Mouse (Mus musculus): ENCODE measurements at regions not wholly inside any gene's neighbourhood (a gene's known extent, or its start where the extent isn't known, plus 50 kb on each side); places are given as distances from the start of the nearest gene placed in this dataset.
A peak's percentile ranks its signal among the peaks of the same experiment; 100 is the strongest.

DNA sequence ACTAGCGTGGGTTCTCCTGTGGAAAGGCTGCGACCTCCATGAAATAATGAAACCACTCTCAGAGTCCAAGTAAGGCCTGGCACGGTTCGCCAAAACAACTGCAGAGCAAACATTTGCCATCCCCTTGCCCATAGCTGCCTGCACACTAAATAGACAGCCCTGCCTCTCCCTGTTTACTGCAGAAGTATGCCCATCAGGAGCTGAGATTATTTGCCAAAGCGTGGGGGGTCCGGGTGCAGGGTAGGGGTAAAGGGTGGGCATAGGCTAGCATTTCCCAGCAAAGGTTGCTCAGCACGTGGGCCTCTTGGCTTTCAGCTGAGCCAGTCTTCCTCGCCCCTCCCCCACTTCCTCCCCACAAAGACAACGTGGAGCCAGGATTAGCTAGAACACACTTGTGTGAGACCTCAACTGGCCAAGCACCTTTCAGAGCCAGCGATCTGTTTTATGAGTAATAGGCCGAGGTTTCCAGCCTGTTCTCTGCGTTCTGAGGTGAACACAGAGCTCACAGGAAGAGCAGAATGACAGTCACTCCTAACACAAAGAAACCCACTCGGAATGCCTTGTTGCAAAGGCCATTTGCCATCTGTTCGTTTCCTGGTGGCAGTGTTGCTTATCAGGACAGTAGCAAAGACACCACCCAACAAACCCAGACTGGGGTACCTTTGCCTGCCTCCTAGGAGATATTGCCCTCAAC lies 55.6 kb upstream of the Cep85l start:
- peak; percentile 18 for DNase-seq (ENCODE audit: extremely low read depth, low read depth, low spot score)

DNA sequence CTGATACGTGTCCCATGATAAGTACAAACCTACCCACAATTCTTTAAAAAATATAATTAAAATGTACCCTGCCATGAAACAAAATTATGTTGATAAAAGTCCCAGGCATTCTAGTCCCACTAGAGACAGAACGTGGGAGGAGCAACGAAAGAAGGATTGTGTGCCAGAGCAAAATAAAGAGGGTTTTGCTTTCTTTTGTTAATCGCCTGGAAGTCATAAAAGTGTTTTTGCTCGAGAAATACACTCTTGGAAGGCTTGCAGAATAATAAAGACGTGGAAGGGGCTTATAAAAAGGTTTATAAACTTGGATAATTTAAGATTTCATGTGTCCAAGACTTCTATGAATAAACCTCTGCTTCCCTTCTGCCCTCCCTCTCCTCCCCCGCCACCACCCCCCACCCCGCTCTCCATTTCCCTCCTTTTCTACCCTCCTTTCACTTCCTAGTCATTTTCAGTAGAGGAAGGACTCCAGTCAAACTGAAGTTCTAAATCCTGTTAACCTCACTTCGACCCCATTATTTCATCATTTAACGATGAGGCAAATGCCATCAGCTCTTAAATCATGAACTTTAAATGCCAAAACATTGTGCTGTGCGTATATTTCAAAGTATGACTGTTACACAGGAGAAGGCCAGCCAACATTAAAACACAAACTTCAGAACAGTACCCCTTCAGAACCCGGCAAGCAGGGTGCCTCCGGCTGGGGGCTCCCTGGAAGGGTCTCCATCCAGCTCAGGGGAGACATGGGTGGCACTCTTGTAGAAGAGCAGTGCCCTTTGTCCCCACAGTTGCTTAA lies 54.8 kb upstream of the Cep85l start:
- DNase-seq (ENCODE audit: extremely low read depth, low read depth, low spot score): peak; percentile 61

DNA sequence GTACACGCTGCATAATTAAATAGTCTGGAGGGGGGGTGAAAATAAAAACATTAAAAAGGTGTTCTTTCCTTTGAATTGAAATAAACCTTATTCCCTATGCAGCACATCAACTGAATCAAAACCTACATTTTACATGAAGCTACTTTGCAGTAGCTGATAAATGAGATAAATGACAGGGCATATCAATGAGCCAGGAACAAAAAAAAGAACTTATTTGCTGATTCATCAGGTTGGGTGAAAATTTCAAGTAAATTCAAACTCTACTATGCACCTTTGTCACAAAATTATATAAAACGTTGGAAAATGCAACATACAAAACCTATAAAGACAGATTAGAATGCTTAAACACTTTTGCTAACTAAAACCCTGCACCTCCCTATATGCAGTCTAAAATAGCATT lies 53.0 kb upstream of the Cep85l start:
- DNase-seq (ENCODE audit: extremely low read depth, low read depth, low spot score): no peak

DNA sequence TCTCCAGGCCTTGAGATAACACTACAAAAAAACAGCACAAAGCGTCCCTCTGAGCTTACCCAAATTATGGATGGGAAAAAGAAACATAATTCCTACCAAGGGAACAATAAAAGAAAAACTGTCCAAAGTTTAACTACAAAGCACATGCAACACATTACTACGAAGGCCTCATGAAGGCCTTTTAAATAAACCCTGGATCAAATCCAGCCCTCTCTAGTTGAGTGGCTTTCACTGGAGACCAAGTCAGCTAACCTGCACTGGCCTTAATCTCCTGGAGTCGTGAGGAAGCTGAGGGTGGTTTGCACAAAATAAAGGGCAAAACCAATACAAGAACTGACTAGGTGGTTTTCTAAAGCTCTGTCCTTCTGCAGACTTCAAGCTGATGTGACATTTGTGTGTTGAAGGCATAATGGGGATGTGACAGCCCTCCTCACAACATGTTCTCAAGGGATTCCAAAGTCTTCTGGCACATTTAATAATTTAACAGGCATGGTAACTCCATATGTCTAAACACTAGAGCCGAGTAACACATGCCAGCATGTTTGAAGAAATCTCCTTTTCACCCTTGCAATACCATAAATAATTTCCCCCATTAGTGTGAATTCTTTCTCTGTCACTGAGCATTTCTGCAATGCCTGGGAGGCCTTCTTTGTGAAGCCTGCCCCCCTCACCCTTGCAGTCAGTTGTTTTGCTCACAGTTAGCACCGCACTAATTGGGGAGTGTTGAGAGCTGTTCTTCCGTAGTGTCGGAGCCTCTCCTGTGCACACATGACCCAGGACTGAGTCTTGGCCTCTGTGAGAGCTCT lies 50.0 kb upstream of the Cep85l start:
- DNase-seq (ENCODE audit: extremely low read depth, low read depth, low spot score): no peak
